Mouse (Mus musculus): ENCODE results near the gene Mettl24. TPM values are rescaled to one million over a fixed set of nuclear protein-coding genes. Genes with fewer than 3 reads are reported as not detected.
"Not testable (repeated sequence)": the region's sequence is repeated elsewhere in the genome, so short reads cannot be mapped to it uniquely, and the experiment has no call there.

Mettl24 gene
- polyA plus RNA-seq, 1 experiment from 2014 or later, result 1.9 TPM

DNA sequence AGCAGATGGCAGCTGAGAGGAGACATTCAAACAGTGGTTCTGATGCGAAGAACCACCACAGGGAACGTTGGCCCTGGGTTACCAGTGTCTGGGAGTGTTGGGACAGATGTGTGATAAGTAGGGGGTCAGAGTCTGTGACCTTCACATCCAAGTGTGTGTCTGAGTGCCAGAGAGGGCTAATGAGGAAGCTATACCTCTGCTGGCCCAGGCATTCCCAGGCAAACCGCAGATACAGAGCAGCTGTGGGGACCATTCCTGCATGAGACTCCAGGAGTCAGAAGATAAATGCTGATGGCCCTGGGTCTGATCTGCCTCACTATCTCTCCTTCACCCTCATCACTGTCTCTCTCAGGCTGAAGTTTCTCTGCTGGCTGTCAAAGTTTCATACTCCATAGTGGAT, 57.6 kb downstream of the Mettl24 start:
- Histone ChIP-seq H3K4me3 (ENCODE audit: low read depth, low read length) (no peak overlapping the region), H3K9ac (ENCODE audit: low read length) (no peak overlapping the region), H3K9me3 (ENCODE audit: control insufficient read depth, low read length) (no peaks in the 10 kb centered on the region), H3K27me3 (ENCODE audit: control insufficient read depth, insufficient read depth, low read length) (no peaks in the 10 kb centered on the region), H3K4me2 (replicated peaks; ENCODE audit: low read depth) (no peak overlapping the region), H3K27ac (replicated peaks) (no peak overlapping the region), H3K36me3 (ENCODE audit: control insufficient read depth, insufficient read depth, low read length) (no peaks in the 10 kb centered on the region), H3K4me1 (replicated peaks; ENCODE audit: control insufficient read depth, insufficient read depth) (no peaks in the 10 kb centered on the region)
- ATAC-seq (ENCODE audit: low FRiP score, low TSS enrichment) (no peak), DNase-seq (ENCODE audit: low spot score) (no peak)
- WGBS, result 49% methylated on average over 3 of the region's 3 CpGs
- no peak for TF ChIP-seq CTCF (IDR thresholded peaks at IDR 0.05; ENCODE audit: low read depth)
- TF ChIP-seq EP300 (optimal IDR thresholded peaks at IDR 0.05), result no peak

DNA sequence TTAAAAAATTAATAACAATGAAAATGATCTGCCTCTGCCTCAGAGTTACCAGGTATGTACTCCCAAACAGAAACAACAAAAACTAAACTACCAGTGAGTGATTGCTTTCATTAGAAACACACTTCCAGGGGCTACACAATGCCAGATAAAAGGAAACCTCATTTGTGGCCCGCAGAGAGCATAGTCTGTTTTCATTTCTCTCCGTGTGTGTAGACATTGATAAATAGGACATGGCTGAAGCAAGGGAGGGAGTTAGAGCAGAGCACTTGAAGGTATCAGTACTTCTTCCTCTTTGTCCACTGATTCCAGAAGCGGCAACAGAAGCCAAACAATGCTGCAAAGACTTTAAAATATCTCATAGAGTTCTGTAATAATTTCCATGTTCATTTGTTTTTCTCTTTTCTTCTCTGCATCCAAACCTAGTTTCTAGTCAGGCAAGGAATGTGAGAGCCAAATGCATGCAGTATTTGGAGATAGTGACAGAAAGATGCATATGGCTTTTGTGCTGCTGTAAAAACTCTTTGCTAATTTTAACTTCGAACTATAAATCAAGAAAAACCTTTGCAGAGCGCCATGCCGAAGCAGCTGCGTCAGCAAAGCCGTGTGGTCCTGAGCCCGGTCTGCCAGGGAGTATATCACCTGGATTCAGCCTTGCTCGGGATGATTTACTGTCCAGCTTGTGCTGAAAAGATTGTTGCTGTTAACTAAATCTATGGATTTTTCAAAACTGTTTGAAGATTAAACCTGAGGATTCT, 67.4 kb downstream of the Mettl24 start:
- ATAC-seq (ENCODE audit: low FRiP score, low TSS enrichment) (no peak; the same call in 1 of the 2 replicates), DNase-seq (ENCODE audit: low spot score) (no peak)
- no peaks in the 10 kb centered on the region for H3K9me3 ChIP-seq (ENCODE audit: control insufficient read depth, low read length)
- WGBS, result 23% methylated on average over 10 of the region's 10 CpGs
- no peak overlapping the region; the same call in 1 of the 2 replicates for H3K4me2 ChIP-seq (replicated peaks; ENCODE audit: low read depth)
- no peak overlapping the region for H3K27ac ChIP-seq (replicated peaks)
- H3K4me1 ChIP-seq (replicated peaks; ENCODE audit: control insufficient read depth, insufficient read depth), result no peaks in the 10 kb centered on the region
- no peak for TF ChIP-seq CTCF (IDR thresholded peaks at IDR 0.05; ENCODE audit: low read depth)
- H3K4me3 ChIP-seq (ENCODE audit: low read depth, low read length), result no peak overlapping the region
- H3K36me3 ChIP-seq (ENCODE audit: control insufficient read depth, insufficient read depth, low read length), result no peaks in the 10 kb centered on the region
- no peaks in the 10 kb centered on the region for H3K27me3 ChIP-seq (ENCODE audit: control insufficient read depth, insufficient read depth, low read length)
- no peak overlapping the region for H3K9ac ChIP-seq (ENCODE audit: low read length)

DNA sequence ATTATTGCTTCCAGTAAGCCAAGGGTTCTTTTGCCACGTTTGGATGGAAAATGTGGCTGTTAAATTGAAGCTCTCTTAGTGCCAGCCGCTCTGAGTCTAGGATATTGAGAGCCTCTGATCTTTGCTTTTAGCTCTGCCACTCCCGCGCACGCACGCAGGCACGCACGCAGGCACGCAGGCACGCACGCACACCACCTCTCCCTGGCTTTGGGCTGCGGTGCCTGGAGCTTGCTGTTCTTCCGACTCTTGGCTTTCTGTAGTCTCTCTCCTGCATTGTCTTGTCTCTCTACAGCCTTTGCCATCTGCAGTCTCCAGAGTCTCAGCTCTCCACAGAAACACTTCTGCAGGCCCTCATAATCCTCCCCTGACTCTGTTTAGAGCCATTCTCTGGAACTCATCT, 68.1 kb downstream of the Mettl24 start:
- no peak for ATAC-seq (ENCODE audit: low FRiP score, low TSS enrichment)
- no peaks in the 10 kb centered on the region for H3K27me3 ChIP-seq (ENCODE audit: control insufficient read depth, insufficient read depth, low read length)
- no peaks in the 10 kb centered on the region for H3K9me3 ChIP-seq (ENCODE audit: control insufficient read depth, low read length)
- H3K4me2 ChIP-seq (replicated peaks; ENCODE audit: low read depth), result no peak overlapping the region; the same call in 1 of the 2 replicates
- WGBS, result 36% methylated on average over 13 of the region's 13 CpGs
- DNase-seq (ENCODE audit: low spot score), result peak; percentile 22
- no peaks in the 10 kb centered on the region for H3K4me1 ChIP-seq (replicated peaks; ENCODE audit: control insufficient read depth, insufficient read depth)
- H3K9ac ChIP-seq (ENCODE audit: low read length), result no peak overlapping the region
- H3K27ac ChIP-seq (replicated peaks), result no peak overlapping the region
- H3K36me3 ChIP-seq (ENCODE audit: control insufficient read depth, insufficient read depth, low read length), result no peaks in the 10 kb centered on the region
- TF ChIP-seq CTCF (IDR thresholded peaks at IDR 0.05; ENCODE audit: low read depth) (no peak), EP300 (optimal IDR thresholded peaks at IDR 0.05) (no peak)
- H3K4me3 ChIP-seq (ENCODE audit: low read depth, low read length), result no peak overlapping the region

DNA sequence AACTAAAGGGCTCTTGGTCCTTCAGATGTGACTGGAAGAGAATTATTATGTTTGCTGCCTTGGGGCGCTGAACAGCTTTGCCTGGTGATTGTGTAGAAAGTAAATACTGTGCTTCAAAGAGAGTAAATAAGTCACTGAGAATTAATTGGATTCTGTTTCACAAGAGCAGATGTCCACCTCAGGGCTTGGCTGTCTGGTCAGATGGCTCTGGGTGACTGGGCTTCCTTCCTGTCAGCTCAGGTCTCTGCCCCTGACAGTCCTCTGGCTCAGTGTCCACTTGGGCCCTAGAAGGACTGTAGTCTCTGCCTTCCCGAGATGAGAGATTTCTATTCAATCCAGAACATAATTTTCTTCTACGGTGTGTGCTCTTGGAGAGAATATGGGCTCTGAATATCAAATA, 70.0 kb downstream of the Mettl24 start:
- Histone ChIP-seq H3K27me3 (ENCODE audit: control insufficient read depth, insufficient read depth, low read length) (no peaks in the 10 kb centered on the region), H3K36me3 (ENCODE audit: control insufficient read depth, insufficient read depth, low read length) (no peaks in the 10 kb centered on the region), H3K4me3 (ENCODE audit: low read depth, low read length) (no peak overlapping the region), H3K9ac (ENCODE audit: low read length) (no peak overlapping the region), H3K4me1 (replicated peaks; ENCODE audit: control insufficient read depth, insufficient read depth) (no peaks in the 10 kb centered on the region), H3K4me2 (replicated peaks; ENCODE audit: low read depth) (no peak overlapping the region), H3K9me3 (ENCODE audit: control insufficient read depth, low read length) (no peaks in the 10 kb centered on the region), H3K27ac (replicated peaks) (no peak overlapping the region)
- 41% methylated on average over 3 of the region's 3 CpGs for WGBS
- ATAC-seq (ENCODE audit: low FRiP score, low TSS enrichment) (no peak), DNase-seq (ENCODE audit: low spot score) (no peak)
- TF ChIP-seq CTCF (IDR thresholded peaks at IDR 0.05; ENCODE audit: low read depth) (no peak), EP300 (optimal IDR thresholded peaks at IDR 0.05) (no peak)

DNA sequence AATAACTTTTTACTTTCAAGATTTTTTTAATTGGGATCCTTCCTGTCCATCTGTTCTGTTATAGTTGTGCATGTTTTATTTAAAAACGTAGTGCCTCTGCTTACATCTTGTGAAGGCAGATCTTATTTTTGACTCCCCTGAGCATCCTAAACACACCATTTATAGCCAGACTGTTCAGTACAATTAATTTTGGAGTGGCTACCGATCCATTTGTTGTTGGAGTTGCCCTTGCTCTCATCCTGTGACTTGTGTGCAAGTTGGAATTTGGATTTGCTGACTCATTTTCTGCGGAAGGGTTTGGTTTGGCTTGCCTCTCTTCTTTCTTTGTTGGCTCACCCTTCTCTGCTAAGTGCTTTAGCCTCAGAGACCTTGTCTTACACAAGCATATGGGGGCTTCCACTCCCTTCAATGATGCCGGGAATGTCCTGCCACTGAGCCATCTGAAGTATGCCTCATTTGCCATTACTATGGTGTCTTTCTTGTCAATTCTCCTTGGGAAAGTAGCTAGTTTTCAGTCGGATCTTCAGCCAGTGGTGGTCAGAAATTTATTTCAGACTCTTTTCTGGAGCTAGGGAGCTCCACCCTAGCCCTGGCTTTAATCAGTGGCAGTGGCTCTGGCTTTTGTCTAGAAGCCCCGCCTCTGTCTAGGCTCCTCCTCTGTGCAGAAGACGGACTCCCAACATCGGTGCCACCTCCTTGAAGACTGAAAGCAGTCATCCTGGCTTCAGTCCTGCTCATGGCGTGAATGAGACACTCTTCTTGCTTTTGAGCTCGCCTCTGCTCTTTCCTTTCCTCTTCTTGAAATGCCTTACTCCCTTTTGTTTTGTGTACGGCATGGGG, 75.3 kb downstream of the Mettl24 start:
- peak; percentile 57; the same call in 1 of the 2 replicates for ATAC-seq (ENCODE audit: low FRiP score, low TSS enrichment)
- H3K27me3 ChIP-seq (ENCODE audit: control insufficient read depth, insufficient read depth, low read length), result no peaks in the 10 kb centered on the region
- no peak overlapping the region for H3K4me2 ChIP-seq (replicated peaks; ENCODE audit: low read depth)
- no peak overlapping the region for H3K4me3 ChIP-seq (ENCODE audit: low read depth, low read length)
- H3K9me3 ChIP-seq (ENCODE audit: control insufficient read depth, low read length), result no peaks in the 10 kb centered on the region
- no peak for TF ChIP-seq EP300 (optimal IDR thresholded peaks at IDR 0.05)
- no peak for TF ChIP-seq CTCF (IDR thresholded peaks at IDR 0.05; ENCODE audit: low read depth)
- DNase-seq (ENCODE audit: low spot score), result no peak
- no peak overlapping the region for H3K9ac ChIP-seq (ENCODE audit: low read length)
- H3K36me3 ChIP-seq (ENCODE audit: control insufficient read depth, insufficient read depth, low read length), result no peaks in the 10 kb centered on the region
- no peaks in the 10 kb centered on the region for H3K4me1 ChIP-seq (replicated peaks; ENCODE audit: control insufficient read depth, insufficient read depth)
- H3K27ac ChIP-seq (replicated peaks), result peak overlapping the region; percentile 65
- 56% methylated on average over 11 of the region's 11 CpGs for WGBS

DNA sequence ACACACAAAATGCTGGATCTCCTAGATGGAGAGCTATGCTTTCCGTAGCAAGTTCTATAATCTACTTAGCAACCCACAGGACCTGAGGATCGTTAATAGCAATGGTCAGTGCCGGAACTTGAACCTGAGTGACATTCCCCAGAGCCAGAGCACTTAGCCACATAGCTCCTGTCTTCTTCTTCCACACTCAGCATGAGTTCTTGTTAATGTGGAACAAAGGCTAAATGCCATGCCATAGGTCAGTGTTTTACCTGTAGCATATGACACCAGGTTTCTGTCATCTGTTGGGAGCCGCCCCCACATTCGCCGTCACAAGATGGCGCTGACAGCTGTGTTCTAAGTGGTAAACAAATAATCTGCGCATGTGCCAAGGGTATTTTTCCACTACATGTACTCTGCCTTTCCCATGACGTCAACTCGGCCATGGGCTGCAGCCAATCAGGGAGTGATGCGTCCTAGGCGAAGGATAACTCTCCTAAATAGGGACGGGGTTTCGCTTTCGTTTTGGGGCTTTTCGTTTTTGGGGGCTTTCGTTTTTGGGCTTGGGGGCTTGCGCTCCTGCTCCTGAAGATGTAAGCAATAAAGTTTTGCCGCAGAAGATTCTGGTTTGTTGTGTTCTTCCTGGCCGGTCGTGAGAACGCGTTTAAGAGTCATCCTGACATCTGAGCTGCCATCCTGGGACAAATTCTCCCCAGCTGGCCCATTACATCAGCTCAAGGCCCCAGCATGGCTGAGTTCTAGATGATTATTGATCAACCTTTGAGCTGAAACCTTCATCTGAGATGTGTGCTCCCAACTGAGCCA, 76.5 kb downstream of the Mettl24 start:
- H3K27me3 ChIP-seq (ENCODE audit: control insufficient read depth, insufficient read depth, low read length); H3K27ac ChIP-seq (replicated peaks); H3K4me1 ChIP-seq (replicated peaks; ENCODE audit: control insufficient read depth, insufficient read depth); H3K9ac ChIP-seq (ENCODE audit: low read length); ATAC-seq (ENCODE audit: low FRiP score, low TSS enrichment); H3K36me3 ChIP-seq (ENCODE audit: control insufficient read depth, insufficient read depth, low read length); DNase-seq (ENCODE audit: low spot score); H3K4me2 ChIP-seq (replicated peaks; ENCODE audit: low read depth); H3K4me3 ChIP-seq (ENCODE audit: low read depth, low read length); H3K9me3 ChIP-seq (ENCODE audit: control insufficient read depth, low read length): not testable (repeated sequence)
- 94% methylated on average over 21 of the region's 23 CpGs for WGBS
